Mouse (Mus musculus) erythroblast, adult 5-6 weeks (primary cell): ENCODE data around the gene Copa. TPM values are rescaled to one million over a fixed set of nuclear protein-coding genes. Genes with fewer than 3 reads are reported as not detected.

Source experiments
- ATAC-seq: replicated peaks from 2 replicates; pipeline ENCODE4 v1.8.0; 2016; ENCODE audit warnings: moderate number of reproducible peaks, mild to moderate bottlenecking, moderate TSS enrichment, inconsistent platforms; ENCODE audit not compliant: poor library complexity, low FRiP score, severe bottlenecking
- total RNA-seq, 2 experiments: library from RNA; stranded (forward) in 1 of 2; stranded (reverse) in 1 of 2; fragments of 150-400 nt in 1 of 2; fragments of 200-764, 138-1000 nt in 1 of 2; gene quantifications; 2 replicates each; pipeline versions ENCODE4 v1.2.3 to v1.2.4; 2015 to 2017; ENCODE audit warnings: low replicate concordance in 2 of 2

Gene Copa
- total RNA-seq, 2 experiments from 2014 or later: 43.5 to 67.1 TPM

DNA sequence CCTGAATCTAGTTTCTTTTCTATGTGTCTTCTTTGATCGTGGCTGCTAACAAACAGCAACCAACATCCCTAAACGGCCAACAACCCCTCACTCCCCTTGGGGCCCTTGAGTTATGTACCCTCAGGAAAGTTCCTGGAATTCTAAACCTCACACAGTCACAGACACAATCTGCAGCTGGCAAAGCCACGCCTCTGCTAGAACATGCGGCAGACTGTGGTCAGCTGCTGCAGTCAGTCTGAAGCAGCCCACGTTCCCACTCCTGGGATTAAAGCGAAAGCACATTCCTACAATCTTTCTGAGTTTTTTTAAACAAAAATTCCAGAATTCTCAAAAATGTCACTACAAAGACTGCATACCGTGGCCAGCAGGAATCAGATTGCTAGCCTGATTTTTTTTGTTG, 51.2 kb downstream of the Copa start:
- ATAC-seq: no peak

DNA sequence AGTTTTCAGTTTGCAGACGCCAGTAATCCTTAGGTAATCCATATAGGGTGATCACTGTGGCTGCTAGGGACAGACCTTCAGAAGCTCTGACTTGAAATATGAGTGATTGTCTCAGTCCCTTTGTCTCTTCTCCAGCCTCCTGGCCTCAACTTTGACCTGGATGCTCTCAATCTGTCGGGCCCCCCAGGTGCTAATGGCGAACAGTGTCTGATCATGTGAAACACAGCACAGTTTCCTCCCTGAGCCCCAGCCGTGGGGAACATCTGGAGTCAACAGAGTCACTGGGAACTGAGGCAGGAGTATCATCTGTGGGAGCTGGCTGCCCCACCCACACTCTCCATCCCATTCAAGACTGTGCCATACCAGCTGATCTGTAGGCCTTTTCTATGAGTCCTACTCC, 51.7 kb downstream of the Copa start:
- no peak for ATAC-seq

DNA sequence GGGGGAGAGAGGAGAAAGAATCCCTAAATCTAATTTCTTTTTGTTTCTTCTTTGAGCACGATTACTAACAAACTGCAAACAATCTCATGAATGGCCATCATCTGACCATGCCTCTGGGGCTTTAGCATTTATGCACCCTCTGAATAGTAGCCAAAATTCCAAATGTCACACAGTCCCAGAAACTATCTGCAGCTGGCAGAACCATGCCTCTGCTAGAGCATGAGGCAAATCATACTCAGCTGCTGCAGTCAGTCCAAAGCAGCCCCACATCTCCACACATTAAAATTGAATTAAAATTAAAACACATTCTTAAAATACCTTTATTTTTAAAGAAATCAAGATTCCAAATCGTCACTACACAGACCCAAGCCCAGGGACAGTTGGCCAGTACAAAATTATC, 57.8 kb downstream of the Copa start:
- ATAC-seq: no peak

DNA sequence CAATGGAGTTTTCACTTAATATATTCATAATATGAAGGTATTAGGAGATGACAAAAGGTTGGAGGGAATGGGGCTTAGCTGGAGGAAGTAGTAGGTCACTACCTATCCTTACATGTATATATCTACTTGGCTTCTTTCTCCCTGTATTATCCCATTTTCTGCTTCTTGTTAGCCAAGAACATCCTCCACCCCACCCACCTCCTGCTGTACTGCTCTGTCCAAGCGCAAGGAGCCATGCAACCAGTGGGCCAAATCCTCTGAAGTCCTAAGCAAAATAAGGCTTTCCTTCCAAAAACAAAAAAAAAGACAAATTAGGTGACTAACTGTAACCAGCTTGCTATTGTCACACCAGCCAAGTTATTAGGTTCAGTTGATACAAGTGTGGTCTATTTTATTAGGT, 58.5 kb downstream of the Copa start:
- no peak for ATAC-seq

DNA sequence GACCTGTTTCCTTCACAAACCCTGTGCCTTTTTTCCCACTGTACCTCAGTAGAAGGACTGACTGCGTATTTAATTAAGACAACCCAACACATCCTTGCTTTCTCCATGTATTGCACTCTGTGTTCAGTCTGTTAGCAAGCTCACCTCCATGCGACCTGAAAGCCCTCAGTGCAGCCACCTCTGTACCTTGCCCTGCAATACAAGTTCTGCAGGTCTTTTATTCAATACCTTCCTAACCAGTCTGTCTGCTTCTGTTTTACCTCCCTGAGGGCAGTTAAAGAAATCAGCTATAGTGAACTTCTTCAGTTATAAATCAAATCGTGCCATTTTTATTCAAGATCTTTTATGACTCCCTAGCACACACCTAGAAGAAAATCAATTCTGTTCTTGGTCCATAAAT, 59.2 kb downstream of the Copa start:
- ATAC-seq: no peak

DNA sequence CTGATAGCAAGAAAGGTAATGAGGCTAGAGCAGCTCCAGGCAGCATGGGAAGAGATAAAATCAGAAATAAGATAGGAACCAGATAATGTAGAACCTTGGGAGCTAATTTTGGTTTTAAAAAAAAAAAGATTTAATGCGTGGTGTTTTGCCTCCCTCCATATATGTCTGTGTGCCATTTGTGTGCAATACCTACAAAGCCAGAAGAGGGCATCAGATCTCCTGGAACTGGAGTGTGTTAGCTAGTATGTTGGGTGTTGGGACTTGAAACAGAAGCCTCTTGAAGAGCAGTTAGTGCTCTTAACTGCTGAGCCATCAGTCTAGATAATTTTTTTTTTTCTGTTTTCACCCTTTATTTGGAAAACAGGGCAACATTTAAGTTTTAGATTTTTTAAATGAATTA, 61.2 kb downstream of the Copa start:
- peak; percentile 40; the same call in 1 of the 2 replicates for ATAC-seq

DNA sequence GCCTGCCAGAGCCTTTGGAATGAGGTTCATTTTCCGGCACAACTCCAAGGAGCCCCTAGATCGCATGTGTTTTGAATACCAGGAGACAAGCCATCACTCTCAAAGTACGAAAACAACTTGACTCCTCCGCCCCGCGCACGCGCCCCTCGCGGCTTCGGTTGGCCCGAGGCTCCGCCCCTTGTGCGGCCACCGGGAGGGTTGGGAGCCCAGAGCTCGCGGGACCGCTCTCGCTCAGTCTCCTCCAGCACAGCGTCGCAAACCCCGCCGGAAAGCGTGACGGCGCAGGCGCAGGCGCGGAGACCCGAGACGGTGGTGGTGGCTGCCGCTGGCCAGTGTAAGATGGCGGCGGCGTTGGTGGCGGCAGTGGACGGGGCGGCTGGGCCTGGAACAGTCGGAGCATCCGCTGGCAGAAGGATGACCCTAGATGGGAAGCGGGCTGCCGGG, 65.5 kb downstream of the Copa start, which contains the start of gene Dcaf8:
Dcaf8 (plus strand) TSS at position 250 of the 444 bp plus-strand sequence.
- peak; percentile 88 for ATAC-seq

DNA sequence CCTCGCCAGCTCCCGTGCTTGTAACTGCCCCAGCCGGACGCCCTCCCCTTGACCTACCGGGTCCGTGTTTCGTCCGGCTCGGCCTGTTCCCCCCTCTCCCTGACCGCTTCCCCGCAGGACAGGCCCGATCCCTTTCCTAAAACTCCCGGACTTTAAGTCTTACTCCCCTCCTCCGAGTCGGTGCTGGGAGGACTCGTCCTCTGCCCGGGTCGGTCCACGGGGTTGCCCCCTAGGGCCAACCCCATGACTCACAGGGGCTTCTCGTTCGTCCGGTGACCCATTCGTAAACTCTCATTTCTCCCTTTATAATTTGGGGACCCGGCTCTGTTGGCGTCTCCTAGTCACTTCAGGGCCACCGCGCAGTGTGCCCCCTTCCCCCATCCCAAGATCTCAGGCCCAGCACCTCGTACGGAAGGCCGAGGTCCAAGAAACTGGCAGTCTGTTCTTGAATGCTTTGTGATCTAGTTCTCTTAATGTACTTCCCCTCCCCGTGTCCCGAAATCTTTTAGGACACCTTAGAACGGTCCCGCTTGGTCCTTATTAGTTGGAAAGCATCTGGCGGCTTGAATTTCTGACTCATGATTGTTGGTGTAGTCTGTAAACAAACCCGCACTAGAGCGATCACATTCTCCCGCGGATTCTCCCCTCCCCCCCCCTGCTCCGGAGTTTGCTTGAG, 66.1 kb downstream of the Copa start:
- ATAC-seq: peak; percentile 66

DNA sequence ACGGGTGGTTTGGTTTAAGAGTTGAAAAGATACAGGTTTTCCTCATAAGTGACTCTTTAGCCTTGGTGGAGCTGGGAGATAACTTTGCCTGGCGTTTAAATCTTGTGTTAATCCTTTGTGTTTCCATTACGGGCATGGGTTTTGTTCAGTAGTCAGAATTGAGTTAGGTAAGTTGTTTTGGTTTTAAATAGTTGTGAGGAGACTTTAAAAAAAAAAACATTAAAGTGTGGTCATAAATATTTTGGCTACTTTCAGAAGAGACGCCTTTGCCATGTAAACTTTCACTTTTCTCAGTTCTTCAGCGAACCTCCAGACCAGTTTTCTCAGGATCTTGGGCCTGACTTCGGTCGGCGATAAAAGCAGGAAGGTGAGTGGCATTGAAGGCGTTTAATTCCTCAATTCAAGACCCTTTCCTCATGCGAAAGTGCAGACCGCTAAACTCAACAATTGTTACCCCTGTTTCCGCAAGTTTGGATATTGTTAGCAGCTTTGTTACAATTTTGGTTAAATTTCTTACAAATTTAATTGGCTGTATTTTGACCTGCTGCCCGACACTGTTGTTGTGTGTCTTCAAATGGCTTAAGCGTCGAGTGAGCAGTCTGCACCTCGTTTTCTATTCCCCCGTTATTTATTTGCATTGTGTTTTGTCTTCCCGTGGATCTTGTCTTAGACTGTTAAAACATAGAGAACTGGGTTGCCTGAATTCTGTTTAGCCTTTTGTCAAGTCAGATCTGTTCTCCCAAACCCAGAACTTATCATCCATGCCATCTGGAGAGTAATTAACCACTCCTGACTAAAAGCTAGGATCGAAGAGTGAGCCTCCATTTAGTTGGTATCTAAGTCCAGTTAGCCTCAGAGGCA, 66.9 kb downstream of the Copa start:
- 0 out of 2 replicates have a peak, but pooled peaks have one; percentile 22 for ATAC-seq

DNA sequence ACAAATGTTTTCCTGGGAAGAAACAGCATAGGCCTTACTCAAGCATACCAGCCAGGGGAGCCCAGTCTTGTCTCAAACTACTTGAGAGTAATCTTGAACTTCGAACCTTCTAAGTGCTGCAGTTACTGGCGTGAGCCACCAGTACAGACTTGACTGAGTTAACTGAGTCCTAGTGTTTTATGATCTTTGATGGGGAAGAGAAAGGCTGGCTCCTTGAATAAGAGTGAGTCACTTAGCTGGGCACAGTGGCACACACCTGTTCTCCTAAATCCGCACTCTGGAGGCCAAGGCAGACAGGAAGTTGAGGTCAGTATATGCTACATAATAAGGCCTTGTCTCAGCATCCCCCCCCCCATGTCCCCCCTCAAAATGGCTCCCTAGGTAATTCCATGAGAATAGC, 72.2 kb downstream of the Copa start:
- ATAC-seq: no peak

DNA sequence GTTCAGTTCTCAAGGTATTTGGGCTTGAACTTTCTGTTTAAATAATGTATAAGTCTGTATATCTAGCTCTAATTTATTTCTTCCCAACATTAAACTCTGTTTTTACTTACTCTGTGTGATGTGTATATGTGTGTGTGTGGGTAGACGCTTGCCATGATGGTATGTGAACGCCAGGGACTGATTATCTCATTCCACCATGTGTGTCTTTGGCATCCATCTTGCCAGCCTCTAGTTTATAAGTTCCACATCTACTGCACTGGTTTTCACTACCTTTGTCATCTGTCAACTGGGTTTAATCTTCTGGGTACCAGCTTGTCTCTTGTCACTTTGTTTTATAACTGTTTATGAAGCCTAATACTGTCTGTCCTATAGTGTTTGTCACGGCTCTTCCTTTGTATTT, 73.2 kb downstream of the Copa start:
- ATAC-seq: peak; percentile 74

DNA sequence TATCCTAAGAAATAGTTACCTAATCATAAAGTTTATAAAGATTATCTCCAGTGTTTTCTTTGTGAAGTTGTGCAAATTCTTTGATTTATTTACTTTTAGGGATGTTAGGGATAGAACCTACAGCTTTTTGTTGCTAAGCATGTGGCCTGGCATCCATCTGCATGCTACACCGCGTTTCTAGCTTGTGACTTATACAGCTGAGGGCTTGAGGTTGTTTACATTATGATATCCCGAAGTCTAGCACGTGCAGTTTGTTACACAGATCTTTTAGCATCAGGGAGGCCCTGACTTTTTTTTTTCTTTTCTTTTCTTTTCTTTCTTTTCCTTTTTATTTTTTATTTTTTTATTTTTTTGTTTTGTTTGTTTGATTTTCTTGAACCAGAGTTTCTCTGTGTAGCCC, 77.6 kb downstream of the Copa start:
- ATAC-seq: no peak

DNA sequence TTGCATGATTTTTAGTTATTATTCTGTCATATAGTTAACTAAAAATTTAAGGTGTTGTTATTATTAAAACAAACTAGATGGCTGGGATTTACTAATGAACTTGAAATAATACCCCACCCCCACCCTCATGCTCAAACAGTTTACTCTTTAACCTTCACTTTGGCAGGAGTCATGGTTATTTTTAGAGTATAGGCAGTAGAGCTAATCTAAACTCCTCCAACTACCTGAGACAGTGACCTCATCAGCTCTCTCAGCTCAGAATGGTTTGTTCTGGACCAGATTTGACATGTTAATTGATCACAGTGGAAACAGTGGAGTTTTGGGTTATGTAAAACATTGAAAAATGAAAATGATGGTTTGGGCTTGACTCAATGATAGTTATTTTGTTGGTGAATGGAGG, 78.2 kb downstream of the Copa start:
- ATAC-seq: no peak

DNA sequence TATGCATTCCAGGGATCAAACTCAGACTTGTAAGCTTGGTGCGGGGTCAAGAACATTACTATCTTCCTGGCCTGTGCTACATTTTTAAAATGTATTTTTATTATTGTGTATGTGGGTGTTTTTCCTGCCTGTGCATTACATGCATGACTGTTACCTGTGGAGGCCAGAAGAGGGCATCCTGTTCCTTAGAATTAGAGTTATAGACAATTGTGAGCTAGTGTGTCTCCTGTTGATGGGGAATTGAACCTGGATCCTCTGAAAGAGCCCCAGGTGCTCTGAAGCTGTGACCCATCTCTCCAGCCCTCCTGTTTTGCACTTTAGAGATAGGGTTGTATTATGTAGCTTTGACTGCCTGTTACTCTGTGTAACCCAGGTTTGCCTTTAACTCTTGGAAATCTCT, 79.7 kb downstream of the Copa start:
- ATAC-seq: peak; percentile 56

DNA sequence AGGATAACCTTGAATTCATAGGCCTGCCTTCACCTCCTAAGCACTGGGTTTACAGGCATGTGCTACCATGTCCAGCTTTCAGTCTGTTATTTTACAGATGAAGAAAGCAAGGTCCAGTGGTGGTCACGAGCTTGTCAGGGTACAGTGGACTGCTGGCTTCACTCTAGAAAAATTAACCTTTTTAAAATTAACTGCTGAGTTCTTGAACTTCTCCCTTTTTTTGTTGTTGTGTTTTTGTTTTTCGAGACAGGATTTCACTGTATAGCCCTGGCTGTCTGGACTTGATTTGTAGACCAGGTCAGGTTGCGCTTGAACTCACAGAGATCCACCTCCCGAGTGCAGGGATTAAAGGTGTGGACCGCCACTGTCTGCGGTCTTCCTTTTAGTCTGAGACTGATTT, 80.6 kb downstream of the Copa start:
- no peak for ATAC-seq

DNA sequence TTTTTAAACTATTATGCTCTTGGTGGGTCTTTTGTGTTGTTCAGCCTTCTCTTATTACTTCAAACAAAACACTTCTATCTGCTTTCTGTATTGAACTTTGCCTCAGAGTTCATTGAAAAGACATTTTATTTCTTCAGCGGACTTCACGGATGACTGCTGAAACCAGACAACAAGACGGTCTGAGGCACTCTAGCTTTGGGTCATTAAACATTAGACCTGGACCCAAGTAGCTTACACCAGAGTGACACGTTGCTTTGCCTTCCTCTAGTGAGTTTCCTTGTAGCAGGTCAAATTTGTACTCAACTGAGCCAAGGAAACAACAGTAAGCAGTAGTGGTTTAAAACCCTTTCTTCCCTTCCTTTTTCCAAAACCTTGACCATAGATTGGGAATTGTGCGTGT, 85.6 kb downstream of the Copa start:
- no peak for ATAC-seq

DNA sequence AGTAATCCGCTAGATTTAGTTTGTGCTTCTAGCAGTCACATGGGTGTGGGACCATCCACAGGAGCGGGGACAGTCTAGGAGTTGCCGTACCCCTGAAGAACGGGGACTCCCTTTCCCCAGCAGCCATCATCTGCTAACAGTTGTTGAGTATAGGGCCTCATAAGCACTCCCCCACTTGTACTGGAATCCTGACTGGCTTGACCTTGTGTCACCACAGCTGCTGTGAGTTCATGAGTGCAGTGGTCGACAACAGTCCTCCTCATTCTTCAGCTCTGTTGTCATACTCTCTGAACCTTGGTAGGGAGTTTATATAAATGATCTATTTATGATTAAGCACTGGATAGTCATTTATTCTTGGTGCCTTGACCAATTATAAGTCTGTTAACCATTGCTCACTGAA, 87.5 kb downstream of the Copa start:
- no peak for ATAC-seq
